Mouse (Mus musculus) myocyte (in vitro differentiated cells): ENCODE data around the gene a. TPM values are rescaled to one million over a fixed set of nuclear protein-coding genes. Genes with fewer than 3 reads are reported as not detected.

Experiments
- H3K27me3 ChIP-seq: one replicate; pipeline ENCODE4 v1.6.1; 2011; ENCODE audit not compliant: control insufficient read depth, insufficient read depth, insufficient read length
- H3K36me3 ChIP-seq: one replicate; pipeline ENCODE4 v1.6.1; 2011; ENCODE audit not compliant: control insufficient read depth, insufficient read depth
- H3K4me2 ChIP-seq: one replicate; pipeline ENCODE4 v1.6.1; 2011; ENCODE audit warnings: low read depth, control low read depth
- H3K4me3 ChIP-seq: one replicate; pipeline ENCODE4 v1.5.1; 2011; ENCODE audit warnings: mild to moderate bottlenecking, control low read depth, moderate library complexity
- H3K79me2 ChIP-seq: one replicate; pipeline ENCODE4 v1.6.1; 2011; ENCODE audit not compliant: control insufficient read depth, insufficient read depth
- H3ac ChIP-seq: one replicate; pipeline ENCODE4 v1.6.1; 2011; ENCODE audit not compliant: control insufficient read depth, insufficient read length
- CEBPB ChIP-seq: IDR thresholded peaks from 2 replicates; pipeline ENCODE4 v1.6.1; 2011; ENCODE audit warnings: mild to moderate bottlenecking, moderate library complexity; ENCODE audit not compliant: poor library complexity, insufficient read depth, severe bottlenecking
- E2F4 ChIP-seq: IDR thresholded peaks from one replicate; pipeline ENCODE4 v1.6.1; 2011; ENCODE audit warnings: mild to moderate bottlenecking, control low read depth, moderate library complexity; ENCODE audit not compliant: insufficient read depth
- MAX ChIP-seq: IDR thresholded peaks from one replicate; pipeline ENCODE4 v1.6.1; 2011; ENCODE audit warnings: low read depth, mild to moderate bottlenecking, control low read depth
- MYOD1 ChIP-seq, 3 experiments: IDR thresholded peaks; one replicate each; pipeline ENCODE4 v1.6.1; 2011; ENCODE audit warnings: control low read depth in 2 of 3, low read depth in 2 of 3, mild to moderate bottlenecking in 2 of 3, moderate library complexity in 1 of 3; ENCODE audit not compliant: insufficient read length in 2 of 3, control insufficient read depth in 1 of 3
- MYOG ChIP-seq, 3 experiments: IDR thresholded peaks; one replicate each; pipeline ENCODE4 v1.6.1; 2011; ENCODE audit warnings: control low read depth in 2 of 3, low read depth in 2 of 3, mild to moderate bottlenecking in 2 of 3; ENCODE audit not compliant: insufficient read length in 2 of 3, control insufficient read depth in 1 of 3, insufficient read depth in 1 of 3
- POLR2A ChIP-seq: IDR thresholded peaks from one replicate; pipeline ENCODE4 v1.6.1; 2011; ENCODE audit warnings: low read depth, mild to moderate bottlenecking, control low read depth, moderate library complexity; ENCODE audit not compliant: insufficient read length
- POLR2AphosphoS2 ChIP-seq: IDR thresholded peaks from one replicate; pipeline ENCODE4 v1.6.1; 2011; ENCODE audit warnings: low read depth, control low read depth; ENCODE audit not compliant: insufficient read length
- REST ChIP-seq: IDR thresholded peaks from one replicate; pipeline ENCODE4 v1.6.1; 2011; ENCODE audit warnings: mild to moderate bottlenecking, control low read depth, moderate library complexity; ENCODE audit not compliant: insufficient read depth, insufficient read length
- SRF ChIP-seq: IDR thresholded peaks from one replicate; pipeline ENCODE4 v1.6.1; 2011; ENCODE audit warnings: low read depth; ENCODE audit not compliant: control insufficient read depth, insufficient read length
- TCF12 ChIP-seq: IDR thresholded peaks from one replicate; pipeline ENCODE4 v1.6.1; 2011; ENCODE audit warnings: mild to moderate bottlenecking, control low read depth; ENCODE audit not compliant: poor library complexity, insufficient read depth, severe bottlenecking
- TCF3 ChIP-seq: IDR thresholded peaks from one replicate; pipeline ENCODE4 v1.6.1; 2011; ENCODE audit warnings: low read depth, control low read depth; ENCODE audit not compliant: insufficient read length
- USF1 ChIP-seq: IDR thresholded peaks from one replicate; pipeline ENCODE4 v1.6.1; 2011; ENCODE audit warnings: low read depth, mild to moderate bottlenecking, control low read depth, moderate library complexity
- polyA plus RNA-seq: library from polyadenylated mRNA; unstranded; fragments of >200 nt; fragmentation: generic; extraction: Trizol; gene quantifications from one replicate; pipeline ENCODE4 v1.2.1, GENCODE M21; 2012; ENCODE audit warnings: missing spikeins

a gene
- polyA plus RNA-seq, 1 experiment, result not detected

DNA sequence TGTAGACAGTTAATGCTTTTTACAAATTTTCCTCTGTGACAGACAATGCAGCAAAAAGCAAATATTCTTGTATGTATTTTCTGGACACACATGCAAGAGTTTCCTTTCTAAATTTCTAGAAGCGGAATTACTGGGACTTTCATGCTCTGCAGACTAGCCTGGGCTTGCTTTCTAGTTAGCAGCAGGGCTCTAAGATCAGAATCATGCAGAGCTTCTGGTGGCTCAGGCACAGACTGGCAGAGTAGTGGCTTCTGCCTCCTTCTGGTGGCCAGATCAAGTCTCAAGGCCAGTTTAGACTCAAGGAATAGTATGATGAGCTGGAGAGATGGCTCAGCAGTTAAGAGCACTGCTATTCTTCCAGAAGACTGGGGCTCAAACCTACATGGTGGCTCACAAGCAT is 32.7 kb upstream of the a start:
- Histone ChIP-seq H3ac (no peak overlapping the region), H3K79me2 (no peaks in the 10 kb centered on the region), H3K36me3 (no peaks in the 10 kb centered on the region), H3K27me3 (no peaks in the 10 kb centered on the region), H3K4me2 (no peak overlapping the region), H3K4me3 (no peak overlapping the region)
- no peak for TF ChIP-seq MYOD1 (IDR thresholded peaks at IDR 0.05; ENCODE audit: control insufficient read depth in 1 of 3, insufficient read length in 2 of 3, low read depth in 2 of 3)
- no peak for TF ChIP-seq CEBPB
- TF ChIP-seq E2F4, result no peak
- no peak for TF ChIP-seq TCF3
- no peak for TF ChIP-seq MAX
- no peak for TF ChIP-seq TCF12
- TF ChIP-seq SRF, result no peak
- TF ChIP-seq MYOG (IDR thresholded peaks at IDR 0.05; ENCODE audit: control insufficient read depth in 1 of 3, insufficient read depth in 1 of 3, insufficient read length in 2 of 3, low read depth in 2 of 3), result no peak
- no peak for TF ChIP-seq POLR2AphosphoS2

DNA sequence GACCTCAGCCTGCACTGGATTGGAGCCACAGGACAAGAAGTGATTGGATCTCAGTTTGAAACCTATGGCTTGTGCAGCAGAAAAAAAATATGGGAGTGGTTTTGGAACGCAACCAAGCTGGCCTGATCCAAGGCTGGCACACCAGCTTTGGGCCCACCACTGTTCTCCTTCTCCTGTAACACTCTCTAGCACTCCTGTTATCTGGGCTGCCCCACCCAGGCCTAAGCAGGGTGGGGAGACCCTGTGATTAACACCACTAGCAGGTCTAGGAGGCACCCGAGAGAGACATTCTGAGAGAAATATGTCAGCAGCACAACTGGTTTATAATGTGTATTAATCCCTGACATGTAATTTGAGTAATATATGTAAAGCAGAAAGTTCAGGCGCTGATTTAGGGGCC is 28.0 kb upstream of the a start:
- Histone ChIP-seq H3K4me2 (no peak overlapping the region), H3K79me2 (no peaks in the 10 kb centered on the region), H3ac (no peak overlapping the region), H3K27me3 (no peaks in the 10 kb centered on the region), H3K4me3 (no peak overlapping the region), H3K36me3 (no peaks in the 10 kb centered on the region)
- TF ChIP-seq MYOG (IDR thresholded peaks at IDR 0.05; ENCODE audit: control insufficient read depth in 1 of 3, insufficient read depth in 1 of 3, insufficient read length in 2 of 3, low read depth in 2 of 3) (no peak), TCF3 (no peak), TCF12 (no peak), MYOD1 (IDR thresholded peaks at IDR 0.05; ENCODE audit: control insufficient read depth in 1 of 3, insufficient read length in 2 of 3, low read depth in 2 of 3) (no peak), SRF (no peak), USF1 (no peak), E2F4 (no peak), REST (no peak), MAX (no peak), POLR2A (no peak), CEBPB (no peak), POLR2AphosphoS2 (no peak)

DNA sequence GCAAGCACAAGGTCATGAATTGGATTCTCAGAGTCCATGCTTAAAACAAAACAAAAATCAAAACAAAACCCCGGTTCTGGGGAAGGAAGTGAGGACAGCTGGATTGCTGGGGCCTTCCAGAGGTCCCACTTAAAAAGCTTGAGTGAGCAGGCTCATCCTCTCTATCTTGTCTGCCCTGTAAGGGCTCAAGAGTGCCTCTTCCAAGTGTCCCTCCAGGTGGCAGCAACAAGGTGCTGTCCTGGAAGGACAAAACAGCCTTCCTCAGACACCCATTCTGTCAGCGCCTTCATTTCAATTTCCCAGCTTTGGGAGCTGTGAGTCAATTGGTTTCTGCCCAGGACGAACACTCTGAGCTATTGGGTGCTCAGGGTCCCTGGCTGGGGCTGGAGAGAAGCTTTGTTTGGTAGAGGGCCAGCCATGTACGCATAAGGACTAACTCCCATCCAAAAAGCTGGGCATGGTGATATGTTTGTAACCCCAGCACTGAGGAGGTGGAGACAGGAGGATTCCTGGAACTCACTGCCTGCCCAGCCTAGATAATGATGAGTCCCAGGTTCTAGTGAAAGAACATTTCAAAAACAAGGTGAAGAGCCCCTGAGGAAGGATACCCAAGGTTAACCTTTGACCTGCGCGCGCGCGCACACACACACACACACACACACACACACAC is 26.2 kb upstream of the a start:
- Histone ChIP-seq H3K27me3 (no peaks in the 10 kb centered on the region), H3K4me3 (no peak overlapping the region), H3K4me2 (no peak overlapping the region), H3K36me3 (no peaks in the 10 kb centered on the region), H3ac (no peak overlapping the region), H3K79me2 (no peaks in the 10 kb centered on the region)
- TF ChIP-seq SRF (no peak), MYOD1 (IDR thresholded peaks at IDR 0.05; ENCODE audit: control insufficient read depth in 1 of 3, insufficient read length in 2 of 3, low read depth in 2 of 3) (no peak), MAX (no peak), REST (no peak), POLR2AphosphoS2 (no peak), TCF3 (no peak), MYOG (IDR thresholded peaks at IDR 0.05; ENCODE audit: control insufficient read depth in 1 of 3, insufficient read depth in 1 of 3, insufficient read length in 2 of 3, low read depth in 2 of 3) (no peak), USF1 (no peak), POLR2A (no peak), TCF12 (no peak), E2F4 (no peak), CEBPB (no peak)

DNA sequence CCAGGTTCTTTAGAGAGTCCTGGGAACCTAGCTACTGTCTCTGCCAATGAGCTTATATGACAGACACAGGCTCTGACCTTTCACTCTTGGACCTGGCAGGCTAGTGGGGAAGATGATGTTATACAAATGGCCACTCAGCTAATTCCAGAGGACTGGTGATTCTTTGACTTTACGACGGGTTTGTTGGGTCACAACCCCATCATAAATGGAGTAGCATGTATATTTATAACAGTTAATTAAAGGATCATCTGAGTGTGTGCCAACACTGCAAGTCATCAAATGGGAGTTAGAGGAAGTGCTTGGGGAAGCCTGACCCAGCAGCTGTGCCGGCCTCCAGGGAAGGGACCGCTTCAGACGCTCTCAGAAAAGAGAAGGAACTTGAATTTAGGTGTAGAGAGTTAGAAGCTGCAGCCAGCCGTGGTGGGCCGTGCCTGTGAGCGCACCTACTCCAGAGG is 25.6 kb upstream of the a start:
- TF ChIP-seq REST, result no peak
- TF ChIP-seq TCF12, result no peak
- TF ChIP-seq USF1, result no peak
- TF ChIP-seq SRF, result no peak
- TF ChIP-seq POLR2AphosphoS2, result no peak
- TF ChIP-seq POLR2A, result no peak
- TF ChIP-seq E2F4, result no peak
- TF ChIP-seq TCF3, result no peak
- no peak for TF ChIP-seq MYOG (IDR thresholded peaks at IDR 0.05; ENCODE audit: control insufficient read depth in 1 of 3, insufficient read depth in 1 of 3, insufficient read length in 2 of 3, low read depth in 2 of 3)
- no peak for TF ChIP-seq MAX
- TF ChIP-seq CEBPB, result no peak
- no peak for TF ChIP-seq MYOD1 (IDR thresholded peaks at IDR 0.05; ENCODE audit: control insufficient read depth in 1 of 3, insufficient read length in 2 of 3, low read depth in 2 of 3)
- no peaks in the 10 kb centered on the region for H3K27me3 ChIP-seq

More for the DNA sequence above, 25.6 kb upstream of the a start:
- Histone ChIP-seq H3K4me3 (no peak overlapping the region), H3K4me2 (no peak overlapping the region), H3K36me3 (no peaks in the 10 kb centered on the region), H3ac (no peak overlapping the region), H3K79me2 (no peaks in the 10 kb centered on the region)
